Mouse (Mus musculus) ovary, postnatal 36 days (tissue): ENCODE data around the gene Phf21a.
"Not testable (repeated sequence)": the region's sequence is repeated elsewhere in the genome, so short reads cannot be mapped to it uniquely, and the experiment has no call there.

Source experiments
- DNase-seq: peaks from one replicate; pipeline ENCODE4 v3.0.0; 2022; ENCODE audit warnings: low spot score, mixed read lengths

Gene Phf21a

GRCm38 (mm10) chr2:92085721-92086120, 7.2 kb upstream of the Phf21a start:
- DNase-seq = no peak

DNA sequence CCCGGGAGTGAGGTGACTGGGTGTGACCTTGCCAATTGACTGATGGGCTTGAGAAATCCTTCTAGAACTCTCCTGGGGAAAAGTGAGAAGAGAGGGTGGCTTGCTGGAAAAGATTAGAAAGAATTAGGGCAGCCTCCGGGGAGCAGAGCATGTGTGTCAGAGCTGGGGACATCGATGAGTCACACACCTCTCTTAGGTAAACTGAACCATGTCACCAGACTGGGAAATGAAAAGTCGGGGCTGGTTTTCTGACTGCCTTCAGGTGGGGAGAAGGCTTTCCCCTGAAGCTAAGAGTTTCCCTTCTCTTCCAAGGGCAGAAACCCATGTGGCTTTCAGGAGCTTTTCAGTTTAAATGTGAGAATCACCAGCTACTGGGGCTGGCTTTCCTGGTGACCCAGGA, 5.9 kb upstream of the Phf21a start:
- DNase-seq = no peak

GRCm38 (mm10) chr2:92089782-92090181, 3.1 kb upstream of the Phf21a start:
- no peak for DNase-seq

GRCm38 (mm10) chr2:92093503-92093902, 586 bp downstream of the Phf21a start:
- DNase-seq = not testable (repeated sequence)

DNA sequence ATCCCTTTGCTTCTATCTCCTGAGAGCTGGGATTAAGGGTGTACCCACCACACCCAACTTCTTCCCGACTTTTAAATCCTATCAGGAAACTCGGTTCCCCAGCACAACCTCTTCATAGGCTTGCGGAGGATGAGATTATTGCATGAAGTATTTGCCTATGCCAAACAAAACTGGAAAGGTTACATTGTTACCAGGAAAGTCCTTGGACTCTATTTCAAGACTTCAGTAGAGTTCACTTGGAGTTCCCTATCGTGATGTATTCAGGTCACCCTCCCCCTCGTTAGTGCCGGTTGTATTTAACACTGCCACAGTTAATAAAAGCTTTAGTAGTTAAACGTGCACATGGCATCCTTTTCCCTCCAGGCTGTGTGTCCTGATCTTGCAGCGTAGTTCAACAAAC, 1.2 kb downstream of the Phf21a start:
- no peak for DNase-seq

DNA sequence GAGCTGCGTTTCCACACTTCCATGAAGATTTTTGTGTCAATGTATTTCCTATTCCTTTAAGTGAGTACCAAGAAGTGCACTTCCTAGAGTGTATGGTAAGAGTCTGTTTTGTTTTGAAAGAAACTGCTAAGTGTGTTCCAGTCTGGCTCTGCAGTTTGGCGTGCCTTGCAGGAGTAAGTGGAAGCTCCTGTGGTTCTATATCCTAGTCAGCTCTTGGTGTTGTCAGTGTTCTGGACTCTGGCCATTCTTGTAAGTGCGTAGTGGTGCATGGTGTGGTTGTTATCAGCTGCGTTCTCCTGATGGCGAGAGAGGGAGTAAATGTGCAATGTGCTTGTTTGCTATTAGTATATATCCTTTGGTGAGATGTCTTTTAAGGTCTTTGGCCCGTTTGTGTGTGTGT, 7.9 kb downstream of the Phf21a start:
- DNase-seq = no peak

DNA sequence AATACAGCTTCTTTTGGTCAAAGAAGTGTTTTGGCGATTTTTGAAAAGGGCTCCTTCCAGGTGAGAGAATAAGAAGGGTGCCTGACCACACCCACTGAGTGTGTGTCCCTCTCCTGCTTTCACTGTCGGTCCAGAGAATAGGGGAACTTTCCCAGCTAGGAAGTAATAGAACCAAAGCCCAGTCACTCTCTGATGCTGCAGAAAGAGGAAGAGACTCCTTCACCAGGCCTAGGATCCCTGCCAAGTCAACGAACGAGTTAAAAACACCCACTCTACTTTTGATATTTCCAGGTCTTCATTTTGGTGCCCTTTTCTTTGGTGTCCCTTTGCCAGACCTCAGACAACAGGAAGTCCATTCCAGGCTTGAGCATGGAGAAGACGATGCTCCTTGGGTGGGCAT, 31.6 kb downstream of the Phf21a start:
- no peak for DNase-seq

DNA sequence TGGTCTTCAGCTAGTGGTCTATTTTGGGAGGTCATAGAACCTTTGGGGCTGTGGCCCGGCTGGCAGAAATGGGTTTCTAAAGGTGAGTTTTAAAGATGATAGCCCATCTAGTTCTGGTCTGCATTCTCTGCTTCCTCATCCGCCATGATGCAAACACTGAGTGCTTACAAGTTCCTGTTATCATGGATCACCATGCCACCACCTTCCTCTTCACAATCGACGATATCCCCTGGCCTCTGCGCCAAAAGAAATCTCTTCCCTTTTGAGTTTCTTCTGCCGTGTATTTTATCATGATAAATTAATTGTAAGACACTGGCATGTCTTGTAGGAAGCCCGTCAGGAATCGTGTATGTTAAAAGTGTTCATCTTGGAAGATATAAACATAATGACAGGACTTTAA, 32.4 kb downstream of the Phf21a start:
- DNase-seq = no peak

DNA sequence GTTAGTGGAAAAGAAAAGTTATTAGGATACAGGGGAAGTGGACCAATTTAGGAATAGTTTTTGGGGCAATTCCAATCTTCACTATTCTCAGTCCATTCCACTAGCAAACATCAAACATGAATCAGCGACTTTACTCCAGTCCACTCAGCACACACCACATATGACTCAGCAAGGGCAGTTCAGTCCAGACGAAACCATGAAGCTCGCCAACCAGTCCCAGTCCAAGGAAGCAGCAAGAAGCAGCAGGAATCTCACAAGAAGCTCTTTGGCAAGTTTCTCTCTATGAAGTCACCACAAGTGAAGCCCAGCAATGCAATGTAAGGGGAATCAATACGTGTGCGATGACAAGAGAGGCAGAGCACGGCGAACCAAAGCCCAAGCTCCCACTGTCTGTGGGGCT, 37.2 kb downstream of the Phf21a start:
- DNase-seq = no peak

- DNase-seq = no peak
Observed at GRCm38 (mm10) chr2:92138736-92139135, 45.8 kb downstream of the Phf21a start.

DNA sequence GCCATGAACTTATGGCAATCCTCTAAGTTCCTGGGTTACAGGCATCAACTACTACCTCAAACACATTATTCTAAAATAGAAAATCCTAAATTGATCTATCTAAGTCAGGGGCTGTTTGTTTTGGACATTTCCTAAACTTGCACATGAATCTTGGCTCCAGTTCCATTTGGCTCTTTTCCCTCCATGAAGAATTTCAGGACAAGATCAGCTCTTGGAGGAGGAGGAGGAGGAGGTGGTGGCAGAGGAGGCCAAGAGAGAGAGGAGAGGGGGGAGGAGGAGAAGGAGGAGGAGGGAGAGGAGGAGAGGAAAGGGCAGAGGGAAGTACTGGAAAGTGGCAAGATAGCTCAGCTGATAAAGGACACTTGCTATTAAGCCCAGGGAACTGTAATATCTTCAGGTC, 46.4 kb downstream of the Phf21a start:
- no peak for DNase-seq

- DNase-seq = no peak
Observed at GRCm38 (mm10) chr2:92140383-92140782, 47.5 kb downstream of the Phf21a start.

DNA sequence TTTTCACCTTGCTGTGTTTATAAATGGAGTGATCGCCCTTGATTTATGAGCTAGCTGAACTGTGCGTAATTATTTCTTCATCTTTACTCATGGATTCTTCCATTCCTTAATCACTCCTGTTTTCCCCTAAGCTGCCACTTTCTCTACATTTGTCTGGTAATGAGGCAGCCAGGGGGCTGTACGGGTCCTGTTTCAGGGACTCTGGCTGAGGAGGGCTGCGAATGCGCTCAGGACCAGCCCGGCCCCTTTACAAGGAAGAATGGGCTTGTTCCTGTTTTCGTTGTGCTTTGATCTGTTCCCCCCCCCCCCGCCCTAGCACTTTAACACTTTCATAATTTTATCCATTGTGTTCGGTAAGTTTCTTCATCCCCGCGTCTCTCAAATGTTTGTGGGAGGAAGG, 48.2 kb downstream of the Phf21a start:
- DNase-seq = no peak

- no peak for DNase-seq
Observed at GRCm38 (mm10) chr2:92143932-92144331, 51.0 kb downstream of the Phf21a start.

- DNase-seq = not testable (repeated sequence)
Observed at GRCm38 (mm10) chr2:92147925-92148750, 55.2 kb downstream of the Phf21a start.

- peak; percentile 18 for DNase-seq
Observed at GRCm38 (mm10) chr2:92164291-92164690, 71.4 kb downstream of the Phf21a start.

- no peak for DNase-seq
Observed at GRCm38 (mm10) chr2:92166950-92167349, 74.0 kb downstream of the Phf21a start.

DNA sequence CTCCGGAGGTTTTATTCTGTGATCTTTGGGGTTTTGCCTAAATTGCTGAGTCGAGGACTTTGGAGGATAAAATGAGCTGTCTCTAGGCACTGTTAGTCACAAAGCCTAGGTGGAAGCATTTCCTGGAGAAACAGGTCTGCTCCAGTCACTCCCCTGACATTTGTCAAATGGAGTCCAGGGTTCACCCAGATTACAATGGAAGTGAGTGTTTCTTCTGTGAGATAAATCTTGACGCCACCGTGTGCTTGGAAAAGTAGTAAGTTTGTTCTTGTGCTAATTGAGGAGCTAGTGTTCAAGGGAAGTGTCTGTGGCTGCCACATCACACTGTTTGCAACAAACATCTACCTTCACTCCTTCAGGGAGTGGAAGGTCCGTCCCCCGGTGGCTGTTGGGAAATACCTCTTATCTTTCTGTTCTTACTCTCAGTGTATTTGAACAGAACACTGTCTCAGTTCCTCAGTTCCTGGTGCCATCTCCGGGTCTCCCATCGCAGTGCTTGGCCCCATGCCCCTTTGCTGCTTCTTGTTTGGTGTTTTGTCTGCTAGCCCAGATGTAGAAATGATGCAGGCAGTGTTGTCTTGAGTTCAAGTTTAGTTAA, 78.2 kb downstream of the Phf21a start:
- no peak for DNase-seq

DNA sequence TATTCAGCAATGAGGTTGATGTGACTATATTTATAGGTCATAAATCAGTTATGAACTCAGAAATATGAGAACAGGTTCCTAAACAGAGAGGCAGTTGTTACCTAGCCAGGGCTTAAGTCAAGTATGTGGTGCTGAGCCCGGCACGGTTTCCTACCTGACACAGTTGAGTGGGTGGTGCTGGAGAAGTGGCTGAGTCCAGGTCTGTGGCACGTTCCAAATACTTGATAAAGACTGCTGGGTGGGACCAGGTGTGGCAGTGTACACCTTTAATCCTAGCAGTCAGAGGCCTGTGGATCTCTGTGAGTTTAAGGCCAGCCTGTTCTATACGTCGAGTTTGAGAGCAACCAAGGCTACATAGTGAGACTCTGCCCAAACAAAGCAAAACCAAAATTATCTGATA, 79.4 kb downstream of the Phf21a start:
- DNase-seq = no peak

GRCm38 (mm10) chr2:92173186-92173585, 80.3 kb downstream of the Phf21a start:
- DNase-seq = no peak

DNA sequence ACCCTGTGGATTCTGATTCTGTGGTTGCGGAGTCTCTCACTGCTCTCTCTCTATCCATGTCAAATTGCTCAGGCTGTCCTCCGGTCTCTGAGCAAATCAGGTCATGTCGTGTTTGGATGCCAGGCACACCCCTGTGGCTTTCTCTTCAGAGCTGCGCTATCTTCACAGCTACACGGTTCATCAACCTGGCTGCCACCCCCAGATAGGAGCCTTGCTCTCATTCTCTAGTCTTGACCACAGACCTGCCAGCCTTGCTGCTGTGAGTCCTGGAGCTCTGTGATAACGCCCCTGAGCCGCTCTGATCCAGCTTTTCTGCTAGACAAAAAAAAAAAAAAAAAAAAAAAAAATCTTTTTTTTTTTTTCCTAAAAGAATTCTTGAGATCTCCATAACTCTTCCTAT, 81.3 kb downstream of the Phf21a start:
- no peak for DNase-seq

DNA sequence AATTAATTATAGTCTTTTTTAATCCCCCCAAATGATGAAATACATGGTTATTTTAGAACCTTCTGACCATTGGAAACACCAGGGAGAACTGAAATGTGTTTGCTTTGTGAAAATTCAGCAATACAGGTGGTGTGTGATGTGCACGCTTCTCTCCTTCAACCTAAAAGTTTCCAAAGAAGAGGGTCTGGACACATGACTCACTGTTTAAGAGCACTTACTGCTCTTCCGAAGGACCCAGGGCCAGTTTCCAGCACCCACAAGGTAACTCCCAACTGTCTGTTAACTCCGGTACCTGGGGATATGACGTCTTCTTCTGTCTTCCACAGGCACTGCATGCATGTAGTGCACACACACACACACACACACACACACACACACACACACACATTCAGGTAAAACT, 82.1 kb downstream of the Phf21a start:
- no peak for DNase-seq

- no peak for DNase-seq
Observed at GRCm38 (mm10) chr2:92176292-92176691, 83.4 kb downstream of the Phf21a start.
